Mouse (Mus musculus): ENCODE results near the gene Clybl. TPM values are rescaled to one million over a fixed set of nuclear protein-coding genes. Genes with fewer than 3 reads are reported as not detected.
A peak's percentile ranks its signal among the peaks of the same experiment; 100 is the strongest.

Gene Clybl
- total and polyA plus RNA-seq, 3 experiments, result 16.5 to 25.7 (median 18.7) TPM

- dilution Hi-C loops (cut with MboI; ENCODE audit: extremely low pct_ligation_motif_present, extremely low pct_unique_long_range_greater_than_20kb, low sequenced_read_pairs) (no loop called here), in situ Hi-C loops (cut with MboI; ENCODE audit: low pct_ligation_motif_present, low pct_unique_long_range_greater_than_20kb, low sequenced_read_pairs) (loop anchor here (25.0 kb wide), 2 partner anchors 420 to 670 kb away; no protein-coding TSS in a partner anchor)
- TF ChIP-seq USF1 (IDR thresholded peaks at IDR 0.05; ENCODE audit: low read depth, low read length), result no peak
- TF ChIP-seq MXI1 (IDR thresholded peaks at IDR 0.05; ENCODE audit: low read depth, low read length), result no peak
- TF ChIP-seq GABPA (IDR thresholded peaks at IDR 0.05; ENCODE audit: insufficient replicate concordance, low read depth, low read length), result no peak
- no peak for TF ChIP-seq CHD1 (IDR thresholded peaks at IDR 0.05; ENCODE audit: low read depth, low read length)
- no peak for TF ChIP-seq POLR2AphosphoS2 (IDR thresholded peaks at IDR 0.05; ENCODE audit: low read depth, low read length)
- no peak for TF ChIP-seq ELF1 (IDR thresholded peaks at IDR 0.05; ENCODE audit: low read depth, low read length)
- no peaks in the 10 kb centered on the region for H3K79me2 ChIP-seq (replicated peaks; ENCODE audit: control insufficient read depth, extremely low read depth, insufficient read depth, poor library complexity, severe bottlenecking)
- H3K9ac ChIP-seq (ENCODE audit: insufficient read depth, low read depth), result no peak overlapping the region
- H3K4me3 ChIP-seq (replicated peaks in 1 of 3; ENCODE audit: low read depth in 2 of 3, low read length in 2 of 3, poor library complexity in 1 of 3), result no peak overlapping the region
- peaks cover 4% of the 10 kb centered on the region for H3K9me3 ChIP-seq (replicated peaks; ENCODE audit: low read length)
- no peak for DNase-seq (ENCODE audit: extremely low read depth)
- no peaks in the 10 kb centered on the region for H3K27me3 ChIP-seq (replicated peaks)
- H3K27ac ChIP-seq (ENCODE audit: insufficient read depth, low read depth), result no peak overlapping the region
- H3K4me2 ChIP-seq (ENCODE audit: insufficient read depth, low read depth, poor library complexity, severe bottlenecking), result no peak overlapping the region
- peaks cover 0 to 5% of the 10 kb centered on the region in 2 experiments; a peak in 1 of 4 replicates for H3K4me1 ChIP-seq (ENCODE audit: control insufficient read depth in 1 of 2, insufficient read depth in 2 of 2)
- peaks cover 0 to 4% of the 10 kb centered on the region in 2 experiments for H3K36me3 ChIP-seq (replicated peaks in 1 of 2; ENCODE audit: control insufficient read depth in 1 of 2, insufficient read depth in 1 of 2, low read length in 1 of 2)
These were observed 35.7 kb downstream of the Clybl start for GRCm38 (mm10) chr14:122217221-122217620.

- Histone ChIP-seq H3K4me1 (ENCODE audit: control insufficient read depth in 1 of 2, insufficient read depth in 2 of 2) (peaks cover 4 to 12% of the 10 kb centered on the region in 2 experiments; a peak in 2 of 4 replicates), H3K27ac (ENCODE audit: insufficient read depth, low read depth) (no peak overlapping the region), H3K4me2 (ENCODE audit: insufficient read depth, low read depth, poor library complexity, severe bottlenecking) (no peak overlapping the region), H3K79me2 (replicated peaks; ENCODE audit: control insufficient read depth, extremely low read depth, insufficient read depth, poor library complexity, severe bottlenecking) (no peaks in the 10 kb centered on the region), H3K9me3 (replicated peaks; ENCODE audit: low read length) (peaks cover 4% of the 10 kb centered on the region), H3K4me3 (replicated peaks in 1 of 3; ENCODE audit: low read depth in 2 of 3, low read length in 2 of 3, poor library complexity in 1 of 3) (no peak overlapping the region), H3K9ac (ENCODE audit: insufficient read depth, low read depth) (no peak overlapping the region), H3K36me3 (replicated peaks in 1 of 2; ENCODE audit: control insufficient read depth in 1 of 2, insufficient read depth in 1 of 2, low read length in 1 of 2) (no peaks in the 10 kb centered on the region), H3K27me3 (replicated peaks) (no peaks in the 10 kb centered on the region)
- in situ Hi-C loops (cut with MboI; ENCODE audit: low pct_ligation_motif_present, low pct_unique_long_range_greater_than_20kb, low sequenced_read_pairs) (loop anchor here (25.0 kb wide), 2 partner anchors 414 to 664 kb away; no protein-coding TSS in a partner anchor), dilution Hi-C loops (cut with MboI; ENCODE audit: extremely low pct_ligation_motif_present, extremely low pct_unique_long_range_greater_than_20kb, low sequenced_read_pairs) (no loop called here)
- no peak for DNase-seq (ENCODE audit: extremely low read depth)
- no peak for TF ChIP-seq NRF1 (IDR thresholded peaks at IDR 0.05; ENCODE audit: low read depth, low read length)
These were observed 41.5 kb downstream of the Clybl start for GRCm38 (mm10) chr14:122222934-122223374.

- in situ Hi-C loops (cut with MboI; ENCODE audit: low pct_ligation_motif_present, low pct_unique_long_range_greater_than_20kb, low sequenced_read_pairs), result loop anchor here (25.0 kb wide), 2 partner anchors 414 to 664 kb away; no protein-coding TSS in a partner anchor
- H3K4me3 ChIP-seq (replicated peaks in 1 of 3; ENCODE audit: low read depth in 2 of 3, low read length in 2 of 3, poor library complexity in 1 of 3), result peak overlapping the region in 2 of 3 experiments; percentile 32
- TF ChIP-seq MAX (IDR thresholded peaks at IDR 0.05; ENCODE audit: low read length) (no peak), ELF1 (IDR thresholded peaks at IDR 0.05; ENCODE audit: low read depth, low read length) (peak; percentile 82), ZC3H11A (IDR thresholded peaks at IDR 0.05; ENCODE audit: low read depth, low read length) (peak; percentile 30; the same call in 1 of the 2 replicates), KAT2A (IDR thresholded peaks at IDR 0.05; ENCODE audit: insufficient replicate concordance, low read length) (no peak), ETS1 (conservative IDR thresholded peaks at IDR 0.05; ENCODE audit: low read depth, low read length) (no peak), MYC (IDR thresholded peaks at IDR 0.05; ENCODE audit: low read depth, low read length) (no peak), USF1 (IDR thresholded peaks at IDR 0.05; ENCODE audit: low read depth, low read length) (no peak), NELFE (IDR thresholded peaks at IDR 0.05; ENCODE audit: low read depth, low read length) (no peak), MAZ (IDR thresholded peaks at IDR 0.05; ENCODE audit: low read depth, low read length) (peak; percentile 40; the same call in 1 of the 2 replicates), TBP (conservative IDR thresholded peaks at IDR 0.05; ENCODE audit: low read depth, low read length) (no peak), NRF1 (IDR thresholded peaks at IDR 0.05; ENCODE audit: low read depth, low read length) (no peak), TCF12 (IDR thresholded peaks at IDR 0.05; ENCODE audit: low read depth, low read length) (no peak), EP300 (IDR thresholded peaks at IDR 0.05; ENCODE audit: low read length) (no peak), IRF4 (IDR thresholded peaks at IDR 0.05; ENCODE audit: low read depth, low read length) (no peak), CTCF (conservative IDR thresholded peaks at IDR 0.05 in 1 of 2, IDR thresholded peaks at IDR 0.05 in 1 of 2; ENCODE audit: low read depth in 2 of 2, low read length in 2 of 2) (peak; percentile 78 to 89), MXI1 (IDR thresholded peaks at IDR 0.05; ENCODE audit: low read depth, low read length) (no peak), ZMIZ1 (IDR thresholded peaks at IDR 0.05; ENCODE audit: low read depth, low read length) (no peak), GABPA (IDR thresholded peaks at IDR 0.05; ENCODE audit: insufficient replicate concordance, low read depth, low read length) (no peak), RAD21 (IDR thresholded peaks at IDR 0.05; ENCODE audit: low read depth, low read length) (peak; percentile 94), MEF2A (IDR thresholded peaks at IDR 0.05; ENCODE audit: borderline replicate concordance, low read depth, low read length) (no peak), E2F4 (IDR thresholded peaks at IDR 0.05; ENCODE audit: insufficient replicate concordance, low read depth, low read length) (no peak)
These were observed 42.1 kb downstream of the Clybl start for GRCm38 (mm10) chr14:122223461-122224102.

More at GRCm38 (mm10) chr14:122223461-122224102, 42.1 kb downstream of the Clybl start:
- no peaks in the 10 kb centered on the region for H3K27me3 ChIP-seq (replicated peaks)
- H3K4me2 ChIP-seq (ENCODE audit: insufficient read depth, low read depth, poor library complexity, severe bottlenecking), result no peak overlapping the region; the same call in 1 of the 2 replicates
- dilution Hi-C loops (cut with MboI; ENCODE audit: extremely low pct_ligation_motif_present, extremely low pct_unique_long_range_greater_than_20kb, low sequenced_read_pairs), result no loop called here
- H3K9me3 ChIP-seq (replicated peaks; ENCODE audit: low read length), result peaks cover 4% of the 10 kb centered on the region
- H3K79me2 ChIP-seq (replicated peaks; ENCODE audit: control insufficient read depth, extremely low read depth, insufficient read depth, poor library complexity, severe bottlenecking), result no peaks in the 10 kb centered on the region
- no peak overlapping the region for H3K9ac ChIP-seq (ENCODE audit: insufficient read depth, low read depth)
- DNase-seq (ENCODE audit: extremely low read depth), result peak; percentile 73
- H3K36me3 ChIP-seq (replicated peaks in 1 of 2; ENCODE audit: control insufficient read depth in 1 of 2, insufficient read depth in 1 of 2, low read length in 1 of 2), result no peaks in the 10 kb centered on the region
- no peak overlapping the region for H3K27ac ChIP-seq (ENCODE audit: insufficient read depth, low read depth)
- H3K4me1 ChIP-seq (ENCODE audit: control insufficient read depth in 1 of 2, insufficient read depth in 2 of 2), result peaks cover 4 to 12% of the 10 kb centered on the region in 2 experiments; a peak in 2 of 4 replicates

Measured in CH12.LX (cell line).